Mouse (Mus musculus) G1E (cell line): Measurements from ENCODE around the gene Fsd1l. TPM values are rescaled to one million over a fixed set of nuclear protein-coding genes. Genes with fewer than 3 reads are reported as not detected.

ENCODE experiments used
- ATAC-seq: 2 replicates; pipeline ENCODE4 v1.8.0; 2016; ENCODE audit warnings: mild to moderate bottlenecking; ENCODE audit not compliant: insufficient number of reproducible peaks, poor library complexity, low FRiP score, severe bottlenecking; ENCODE audit errors: extremely low read depth
- DNase-seq: peaks from one replicate; pipeline ENCODE4 v3.0.0; 2012; ENCODE audit warnings: low spot score
- H3K27me3 ChIP-seq: 2 replicates; pipeline ENCODE4 v1.6.1; 2012; ENCODE audit warnings: mild to moderate bottlenecking, low read length, inconsistent platforms; ENCODE audit not compliant: insufficient read depth
- H3K36me3 ChIP-seq: replicated peaks from 2 replicates; pipeline ENCODE3; 2012; ENCODE audit warnings: mild to moderate bottlenecking, inconsistent platforms
- H3K4me1 ChIP-seq: 2 replicates; pipeline ENCODE4 v1.6.1; 2012; ENCODE audit warnings: low read depth, low read length, inconsistent platforms, mixed read lengths; ENCODE audit not compliant: insufficient read depth
- H3K4me3 ChIP-seq: 2 replicates; pipeline ENCODE4 v1.5.1; 2012; ENCODE audit warnings: low read depth, mild to moderate bottlenecking, inconsistent platforms, low read length, moderate library complexity, mixed read lengths
- H3K9me3 ChIP-seq: replicated peaks from 2 replicates; pipeline ENCODE4 v1.6.1; 2012; ENCODE audit warnings: inconsistent platforms
- CTCF ChIP-seq: IDR thresholded peaks from 2 replicates; pipeline ENCODE4 v1.5.1; 2012; ENCODE audit warnings: low read depth, low read length, inconsistent platforms, mixed read lengths
- GATA1 ChIP-seq: IDR thresholded peaks from 2 replicates; pipeline ENCODE4 v1.6.1; 2012; ENCODE audit warnings: borderline replicate concordance, low read length, inconsistent platforms, mixed read lengths
- GATA2 ChIP-seq: IDR thresholded peaks from 2 replicates; pipeline ENCODE4 v1.6.1; 2012; ENCODE audit warnings: low read depth, low read length, inconsistent platforms, borderline replicate concordance
- POLR2AphosphoS5 ChIP-seq: IDR thresholded peaks from 2 replicates; pipeline ENCODE4 v1.6.1; 2012; ENCODE audit warnings: low read depth, low read length, inconsistent platforms; ENCODE audit not compliant: insufficient replicate concordance
- TAL1 ChIP-seq: conservative IDR thresholded peaks from 2 replicates; pipeline ENCODE4 v1.6.1; 2012; ENCODE audit warnings: low read depth, low read length, inconsistent platforms, mixed read lengths
- polyA plus RNA-seq: library from polyadenylated mRNA; stranded (reverse); fragments of >175 nt; gene quantifications from 2 replicates; pipeline ENCODE4 v1.2.3, GENCODE M21; 2012
- total RNA-seq, 2 experiments: library from RNA; stranded (forward) in 1 of 2; stranded (reverse) in 1 of 2; fragments of 200-1000 nt in 1 of 2; fragments of >200 nt in 1 of 2; fragmentation: Nextera tagmentation in 1 of 2; gene quantifications; 2 replicates each; pipeline ENCODE4 v1.2.3; 2014 to 2017

The Fsd1l gene
- total and polyA plus RNA-seq, 3 experiments, result 0.11 to 1.7 TPM; not detected in 1

DNA sequence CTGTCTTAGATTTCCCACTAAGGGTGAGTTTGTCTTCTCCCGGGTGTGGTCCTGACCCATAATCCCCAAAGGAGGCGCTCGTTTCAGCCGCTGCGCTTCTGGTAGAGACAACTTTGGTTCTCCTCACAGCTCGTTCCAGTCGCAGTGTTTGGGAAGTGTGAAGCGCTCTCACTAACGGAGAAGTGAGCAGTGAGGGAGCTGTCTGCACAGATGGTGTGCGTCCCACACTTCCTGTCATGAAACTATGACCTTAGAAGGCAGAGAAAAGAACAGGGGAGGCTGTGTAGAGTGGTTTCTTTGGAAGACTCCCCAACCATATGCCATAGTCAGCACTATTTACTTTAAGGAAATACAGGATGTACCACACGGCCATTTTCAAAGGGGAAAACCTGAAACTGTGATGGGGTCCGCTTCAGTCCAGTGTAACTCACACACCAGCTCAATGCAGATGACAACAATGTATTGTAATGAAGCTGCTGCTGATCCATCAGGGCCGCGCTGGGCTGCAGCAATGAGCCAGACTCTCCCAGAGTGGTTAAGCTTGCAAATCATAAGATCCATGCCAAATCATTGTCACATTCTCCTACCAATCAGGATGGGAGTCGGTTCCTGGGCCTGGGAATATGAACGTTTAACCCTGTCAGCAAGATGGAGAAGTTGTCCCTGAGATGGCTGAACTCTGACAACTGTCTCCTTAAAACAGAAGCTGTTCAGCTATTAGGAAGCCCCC is 119.3 kb downstream of the Fsd1l start:
- H3K9me3 ChIP-seq, result no peaks in the 10 kb centered on the region
- TF ChIP-seq POLR2AphosphoS5 (no peak), GATA1 (no peak), GATA2 (no peak), CTCF (no peak), TAL1 (no peak)
- no peaks in the 10 kb centered on the region for H3K27me3 ChIP-seq
- no peaks in the 10 kb centered on the region for H3K4me1 ChIP-seq
- H3K36me3 ChIP-seq, result peaks cover 47% of the 10 kb centered on the region
- ATAC-seq (no peak), DNase-seq (no peak)
- H3K4me3 ChIP-seq, result no peak overlapping the region

Other genes with a start within 250 kb of the Fsd1l start
- gene Slc44a1, start 191.1 kb upstream of the Fsd1l start, total RNA-seq (2014; fragmentation: Nextera tagmentation), result 42.3 and 44.7 TPM in 2 replicates
- gene Slc44a1, start 191.1 kb upstream of the Fsd1l start, total RNA-seq (2017), result 14.4 and 15.6 TPM in 2 replicates
- gene Slc44a1, start 191.1 kb upstream of the Fsd1l start, polyA plus RNA-seq, result 5.2 and 6.6 TPM in 2 replicates
- gene Fktn, start 82.5 kb downstream of the Fsd1l start, total RNA-seq (2014; fragmentation: Nextera tagmentation), result 11.3 and 12.3 TPM in 2 replicates
- 4.5 and 4.7 TPM in 2 replicates for gene Fktn, start 82.5 kb downstream of the Fsd1l start, total RNA-seq (2017)
- gene Fktn, start 82.5 kb downstream of the Fsd1l start, polyA plus RNA-seq, result 0.21 and 0.44 TPM in 2 replicates
- gene Tal2, start 148.2 kb downstream of the Fsd1l start, total RNA-seq (2014; fragmentation: Nextera tagmentation), result not detected in 2 replicates
- 0.22 TPM in 1 of 2 replicates, not detected in the other for gene Tal2, start 148.2 kb downstream of the Fsd1l start, total RNA-seq (2017)
- not detected in 2 replicates for gene Tal2, start 148.2 kb downstream of the Fsd1l start, polyA plus RNA-seq
- 17.3 and 21.3 TPM in 2 replicates for gene Tmem38b, start 194.6 kb downstream of the Fsd1l start, total RNA-seq (2014; fragmentation: Nextera tagmentation)
- gene Tmem38b, start 194.6 kb downstream of the Fsd1l start, total RNA-seq (2017), result 5.6 and 7.0 TPM in 2 replicates
- 13.3 and 15.8 TPM in 2 replicates for gene Tmem38b, start 194.6 kb downstream of the Fsd1l start, polyA plus RNA-seq